Mouse (Mus musculus): ENCODE measurements around the gene Ramac. TPM values are rescaled to one million over a fixed set of nuclear protein-coding genes. Genes with fewer than 3 reads are reported as not detected.

The Ramac gene
- total and polyA plus RNA-seq, 3 experiments, result 10.4 to 28.2 (median 25.3) TPM

- H3K79me2 ChIP-seq (replicated peaks; ENCODE audit: control insufficient read depth, insufficient read depth, low read length), result peaks cover 7% of the 10 kb centered on the region
- no peaks in the 10 kb centered on the region for H3K27me3 ChIP-seq (ENCODE audit: control insufficient read depth, insufficient read depth, low read length)
- 3% methylated on average over 60 of the region's 60 CpGs for WGBS
- intact Hi-C loops (cut with DNase I), result no loop called here
- peak overlapping the region; percentile 87 for H3K9ac ChIP-seq (ENCODE audit: low read depth, low read length)
- peak; percentile 19 to 48 for DNase-seq
- TF ChIP-seq EP300 (IDR thresholded peaks at IDR 0.05; ENCODE audit: insufficient read depth, low read depth, low read length) (no peak), CTCF (IDR thresholded peaks at IDR 0.05) (peak; percentile 55), POLR2A (IDR thresholded peaks at IDR 0.05; ENCODE audit: insufficient read depth, low read depth, low read length) (no peak)
- no peaks in the 10 kb centered on the region for H3K4me1 ChIP-seq (ENCODE audit: control insufficient read depth, insufficient read depth, low read length)
- H3K27ac ChIP-seq, result peak overlapping the region; percentile 87
- H3K36me3 ChIP-seq (ENCODE audit: control insufficient read depth, insufficient read depth, low read length), result peaks cover 5% of the 10 kb centered on the region; the same call in 1 of the 2 replicates
- H3K4me3 ChIP-seq, result peak overlapping the region; percentile 80
Measured at GRCm38 (mm10) chr7:81763110-81763845, 553 bp downstream of the Ramac start.

- Histone ChIP-seq H3K36me3 (ENCODE audit: control insufficient read depth, insufficient read depth, low read length) (no peaks in the 10 kb centered on the region), H3K4me1 (ENCODE audit: control insufficient read depth, insufficient read depth, low read length) (no peaks in the 10 kb centered on the region), H3K27me3 (ENCODE audit: control insufficient read depth, insufficient read depth, low read length) (no peaks in the 10 kb centered on the region), H3K79me2 (replicated peaks; ENCODE audit: control insufficient read depth, insufficient read depth, low read length) (peaks cover 3% of the 10 kb centered on the region; the same call in 1 of the 2 replicates), H3K9ac (ENCODE audit: low read depth, low read length) (no peak overlapping the region), H3K4me3 (no peak overlapping the region), H3K27ac (no peak overlapping the region)
- TF ChIP-seq EP300 (IDR thresholded peaks at IDR 0.05; ENCODE audit: insufficient read depth, low read depth, low read length), result no peak
- no peak for TF ChIP-seq CTCF (IDR thresholded peaks at IDR 0.05)
- no peak for TF ChIP-seq POLR2A (IDR thresholded peaks at IDR 0.05; ENCODE audit: insufficient read depth, low read depth, low read length)
- 51% methylated on average over 10 of the region's 10 CpGs for WGBS
- no peak for DNase-seq
- intact Hi-C loops (cut with DNase I), result no loop called here
Measured at GRCm38 (mm10) chr7:81772786-81773539, 10.2 kb downstream of the Ramac start.

GRCm38 (mm10) chr7:81775325-81775724 lies 12.6 kb downstream of the Ramac start:
- TF ChIP-seq CTCF (IDR thresholded peaks at IDR 0.05) (no peak), EP300 (IDR thresholded peaks at IDR 0.05; ENCODE audit: insufficient read depth, low read depth, low read length) (no peak), POLR2A (IDR thresholded peaks at IDR 0.05; ENCODE audit: insufficient read depth, low read depth, low read length) (no peak)
- H3K27ac ChIP-seq, result no peak overlapping the region
- H3K9ac ChIP-seq (ENCODE audit: low read depth, low read length), result no peak overlapping the region
- no peak overlapping the region for H3K4me3 ChIP-seq
- H3K79me2 ChIP-seq (replicated peaks; ENCODE audit: control insufficient read depth, insufficient read depth, low read length), result peaks cover 3% of the 10 kb centered on the region; the same call in 1 of the 2 replicates
- DNase-seq, result no peak
- H3K36me3 ChIP-seq (ENCODE audit: control insufficient read depth, insufficient read depth, low read length), result no peaks in the 10 kb centered on the region
- no peaks in the 10 kb centered on the region for H3K27me3 ChIP-seq (ENCODE audit: control insufficient read depth, insufficient read depth, low read length)
- H3K4me1 ChIP-seq (ENCODE audit: control insufficient read depth, insufficient read depth, low read length), result no peaks in the 10 kb centered on the region
- intact Hi-C loops (cut with DNase I), result no loop called here
- 74% methylated on average over 5 of the region's 5 CpGs for WGBS

- DNase-seq, result no peak
- H3K27ac ChIP-seq, result no peak overlapping the region
- H3K79me2 ChIP-seq (replicated peaks; ENCODE audit: control insufficient read depth, insufficient read depth, low read length), result 0 out of 2 replicates have a peak, but pooled peaks cover 3% of the 10 kb centered on the region
- intact Hi-C loops (cut with DNase I), result no loop called here
- H3K4me1 ChIP-seq (ENCODE audit: control insufficient read depth, insufficient read depth, low read length), result no peaks in the 10 kb centered on the region
- no peak overlapping the region for H3K4me3 ChIP-seq
- TF ChIP-seq CTCF (IDR thresholded peaks at IDR 0.05) (peak; percentile 56), EP300 (IDR thresholded peaks at IDR 0.05; ENCODE audit: insufficient read depth, low read depth, low read length) (no peak), POLR2A (IDR thresholded peaks at IDR 0.05; ENCODE audit: insufficient read depth, low read depth, low read length) (no peak)
- WGBS, result 69% methylated on average over 10 of the region's 10 CpGs
- H3K27me3 ChIP-seq (ENCODE audit: control insufficient read depth, insufficient read depth, low read length), result no peaks in the 10 kb centered on the region
- no peaks in the 10 kb centered on the region for H3K36me3 ChIP-seq (ENCODE audit: control insufficient read depth, insufficient read depth, low read length)
- no peak overlapping the region for H3K9ac ChIP-seq (ENCODE audit: low read depth, low read length)
Measured at GRCm38 (mm10) chr7:81777667-81778218, 15.0 kb downstream of the Ramac start.

- Histone ChIP-seq H3K4me3 (peak overlapping the region; percentile 90), H3K27me3 (ENCODE audit: control insufficient read depth, insufficient read depth, low read length) (no peaks in the 10 kb centered on the region), H3K9ac (ENCODE audit: low read depth, low read length) (peak overlapping the region; percentile 87), H3K4me1 (ENCODE audit: control insufficient read depth, insufficient read depth, low read length) (peaks cover 3% of the 10 kb centered on the region), H3K36me3 (ENCODE audit: control insufficient read depth, insufficient read depth, low read length) (no peaks in the 10 kb centered on the region), H3K27ac (peak overlapping the region; percentile 92), H3K79me2 (replicated peaks; ENCODE audit: control insufficient read depth, insufficient read depth, low read length) (no peaks in the 10 kb centered on the region)
- intact Hi-C loops (cut with DNase I), result loop anchor here (2.0 to 5.0 kb wide), 3 partner anchors 74 to 164 kb away; no protein-coding TSS in a partner anchor
- DNase-seq, result no peak
- TF ChIP-seq CTCF (IDR thresholded peaks at IDR 0.05), result no peak
- no peak for TF ChIP-seq POLR2A (IDR thresholded peaks at IDR 0.05; ENCODE audit: insufficient read depth, low read depth, low read length)
- no peak for TF ChIP-seq EP300 (IDR thresholded peaks at IDR 0.05; ENCODE audit: insufficient read depth, low read depth, low read length)
- 3% methylated on average over 5 of the region's 5 CpGs for WGBS
Measured at GRCm38 (mm10) chr7:81788536-81788935, 25.8 kb downstream of the Ramac start.

Measured in heart, adult 2 months (tissue).